Mouse (Mus musculus) forebrain, embryonic 16.5 days (tissue): ENCODE measurements at regions not wholly inside any gene's neighbourhood (a gene's known extent, or its start where the extent isn't known, plus 50 kb on each side); places are given as distances from the start of the nearest gene placed in this dataset.

Experiments
- ATAC-seq: fragments of 200-750 bp; cut with Nextera tagmentation; 2 replicates; pipeline ENCODE4 v1.8.0; 2017; ENCODE audit warnings: mild to moderate bottlenecking, moderate library complexity
- H3K27ac ChIP-seq: fragments of 300-500 bp; sonication (generic); 2 replicates; pipeline ENCODE4 v1.5.1; 2014; ENCODE audit warnings: low read length, control low read depth
- H3K27me3 ChIP-seq: fragments of 300-500 bp; sonication (generic); replicated peaks from 2 replicates; pipeline ENCODE4 v1.6.1; 2014; ENCODE audit warnings: low read length; ENCODE audit not compliant: control insufficient read depth, insufficient read depth
- H3K36me3 ChIP-seq: fragments of 300-500 bp; sonication (generic); 2 replicates; pipeline ENCODE4 v1.6.1; 2014; ENCODE audit not compliant: control insufficient read depth, insufficient read depth
- H3K4me1 ChIP-seq: fragments of 300-500 bp; sonication (generic); replicated peaks from 2 replicates; pipeline ENCODE4 v1.6.1; 2014; ENCODE audit warnings: low read length; ENCODE audit not compliant: control insufficient read depth, insufficient read depth
- H3K4me2 ChIP-seq: fragments of 300-500 bp; sonication (generic); 2 replicates; pipeline ENCODE4 v1.6.1; 2014; ENCODE audit warnings: mild to moderate bottlenecking, low read length, control low read depth
- H3K4me3 ChIP-seq: fragments of 300-500 bp; sonication (generic); replicated peaks from 2 replicates; pipeline ENCODE4 v1.5.1; 2014; ENCODE audit warnings: mild to moderate bottlenecking, low read length, control low read depth
- H3K9ac ChIP-seq: fragments of 300-500 bp; sonication (generic); replicated peaks from 2 replicates; pipeline ENCODE4 v1.6.1; 2014; ENCODE audit warnings: low read depth, low read length, control low read depth
- H3K9me3 ChIP-seq: fragments of 300-500 bp; sonication (generic); 2 replicates; pipeline ENCODE4 v1.6.1; 2016; ENCODE audit warnings: low read length; ENCODE audit not compliant: control insufficient read depth
- WGBS: fragments of 180-500 bp; shearing (Covaris S2); extraction: QIAGEN DNeasy Blood & Tissue Kit; methylation state at CpG from one replicate; pipeline ENCODE4 v1.1.7; 2014; 5-methylcytosine and 5-hydroxymethylcytosine counted together

- H3K4me3 ChIP-seq: no peak overlapping the region
- no peaks in the 10 kb centered on the region for H3K36me3 ChIP-seq
- no peak overlapping the region for H3K4me2 ChIP-seq
- H3K4me1 ChIP-seq: peaks cover 6% of the 10 kb centered on the region; the same call in 1 of the 2 replicates
- no peak overlapping the region for H3K27ac ChIP-seq
- ATAC-seq: no peak
- no peaks in the 10 kb centered on the region for H3K27me3 ChIP-seq
- H3K9ac ChIP-seq: no peak overlapping the region
- no peaks in the 10 kb centered on the region for H3K9me3 ChIP-seq
These were observed 450.9 kb upstream of the Adgrl2 start for GRCm38 (mm10) chr3:149441227-149441626.

GRCm38 (mm10) chr3:149437763-149438162, 447.4 kb upstream of the Adgrl2 start:
- Histone ChIP-seq H3K27me3 (no peaks in the 10 kb centered on the region), H3K4me2 (no peak overlapping the region), H3K27ac (no peak overlapping the region), H3K9ac (no peak overlapping the region), H3K9me3 (no peaks in the 10 kb centered on the region), H3K4me3 (no peak overlapping the region), H3K4me1 (no peaks in the 10 kb centered on the region), H3K36me3 (no peaks in the 10 kb centered on the region)
- 85% methylated on average over 8 of the region's 8 CpGs for WGBS
- ATAC-seq: no peak

GRCm38 (mm10) chr3:149436944-149437343, 446.6 kb upstream of the Adgrl2 start:
- Histone ChIP-seq H3K4me1 (no peaks in the 10 kb centered on the region), H3K9me3 (no peaks in the 10 kb centered on the region), H3K27me3 (no peaks in the 10 kb centered on the region), H3K36me3 (no peaks in the 10 kb centered on the region), H3K4me2 (no peak overlapping the region), H3K27ac (no peak overlapping the region), H3K4me3 (no peak overlapping the region), H3K9ac (no peak overlapping the region)
- no peak for ATAC-seq
- 80% methylated on average over 6 of the region's 6 CpGs for WGBS

- no peaks in the 10 kb centered on the region for H3K4me1 ChIP-seq
- no peaks in the 10 kb centered on the region for H3K36me3 ChIP-seq
- no peak overlapping the region for H3K9ac ChIP-seq
- WGBS: 91% methylated on average over 8 of the region's 8 CpGs
- H3K9me3 ChIP-seq: no peaks in the 10 kb centered on the region
- no peak overlapping the region for H3K27ac ChIP-seq
- H3K4me2 ChIP-seq: no peak overlapping the region
- H3K27me3 ChIP-seq: no peaks in the 10 kb centered on the region
- ATAC-seq: no peak
- no peak overlapping the region for H3K4me3 ChIP-seq
These were observed 446.1 kb upstream of the Adgrl2 start for GRCm38 (mm10) chr3:149436420-149436819.

- Histone ChIP-seq H3K9ac (no peak overlapping the region), H3K4me1 (no peaks in the 10 kb centered on the region), H3K9me3 (no peaks in the 10 kb centered on the region), H3K27me3 (no peaks in the 10 kb centered on the region), H3K36me3 (no peaks in the 10 kb centered on the region), H3K27ac (no peak overlapping the region), H3K4me3 (no peak overlapping the region), H3K4me2 (no peak overlapping the region)
- ATAC-seq: no peak
- WGBS: 90% methylated on average over 10 of the region's 10 CpGs
These were observed 441.4 kb upstream of the Adgrl2 start for GRCm38 (mm10) chr3:149431795-149432194.

GRCm38 (mm10) chr3:149426023-149426759, 435.8 kb upstream of the Adgrl2 start:
- no peak for ATAC-seq
- H3K36me3 ChIP-seq: no peaks in the 10 kb centered on the region
- no peak overlapping the region for H3K9ac ChIP-seq
- no peak overlapping the region; the same call in 1 of the 2 replicates for H3K27ac ChIP-seq
- peak overlapping the region; percentile 31 for H3K4me2 ChIP-seq
- H3K4me1 ChIP-seq: peaks cover 14% of the 10 kb centered on the region
- H3K4me3 ChIP-seq: no peak overlapping the region
- no peaks in the 10 kb centered on the region for H3K9me3 ChIP-seq
- WGBS: 45% methylated on average over 18 of the region's 18 CpGs
- no peaks in the 10 kb centered on the region for H3K27me3 ChIP-seq

GRCm38 (mm10) chr3:149424306-149424705, 434.0 kb upstream of the Adgrl2 start:
- WGBS: 77% methylated on average over 1 of the region's 1 CpGs
- no peak overlapping the region for H3K9ac ChIP-seq

GRCm38 (mm10) chr3:149423491-149423890, 433.1 kb upstream of the Adgrl2 start:
- Histone ChIP-seq H3K4me3 (no peak overlapping the region), H3K9me3 (no peaks in the 10 kb centered on the region), H3K27ac (no peak overlapping the region), H3K4me2 (no peak overlapping the region), H3K9ac (no peak overlapping the region), H3K36me3 (no peaks in the 10 kb centered on the region), H3K4me1 (peaks cover 14% of the 10 kb centered on the region), H3K27me3 (no peaks in the 10 kb centered on the region)
- ATAC-seq: no peak
- 48% methylated on average over 9 of the region's 9 CpGs for WGBS

More at GRCm38 (mm10) chr3:149424306-149424705, 434.0 kb upstream of the Adgrl2 start:
- Histone ChIP-seq H3K27ac (no peak overlapping the region), H3K4me3 (no peak overlapping the region), H3K36me3 (no peaks in the 10 kb centered on the region), H3K27me3 (no peaks in the 10 kb centered on the region), H3K4me1 (peaks cover 14% of the 10 kb centered on the region), H3K9me3 (no peaks in the 10 kb centered on the region), H3K4me2 (no peak overlapping the region)
- ATAC-seq: no peak

- 89% methylated on average over 4 of the region's 4 CpGs for WGBS
- no peaks in the 10 kb centered on the region for H3K27me3 ChIP-seq
- no peaks in the 10 kb centered on the region for H3K9me3 ChIP-seq
- H3K36me3 ChIP-seq: no peaks in the 10 kb centered on the region
- H3K4me2 ChIP-seq: no peak overlapping the region
- H3K27ac ChIP-seq: no peak overlapping the region
- no peak overlapping the region for H3K4me3 ChIP-seq
- no peak overlapping the region for H3K9ac ChIP-seq
- no peaks in the 10 kb centered on the region for H3K4me1 ChIP-seq
- no peak for ATAC-seq
These were observed 424.7 kb upstream of the Adgrl2 start for GRCm38 (mm10) chr3:149415081-149415480.

GRCm38 (mm10) chr3:149413114-149413513, 422.8 kb upstream of the Adgrl2 start:
- no peak overlapping the region for H3K9ac ChIP-seq
- H3K4me1 ChIP-seq: no peaks in the 10 kb centered on the region
- 87% methylated on average over 4 of the region's 4 CpGs for WGBS
- no peak for ATAC-seq
- no peak overlapping the region for H3K4me3 ChIP-seq
- H3K36me3 ChIP-seq: no peaks in the 10 kb centered on the region
- no peak overlapping the region for H3K27ac ChIP-seq
- H3K27me3 ChIP-seq: no peaks in the 10 kb centered on the region
- H3K4me2 ChIP-seq: no peak overlapping the region
- H3K9me3 ChIP-seq: no peaks in the 10 kb centered on the region
